15 mouse cellular contexts compared by ENCODE assay signal in the genomic region with DNA sequence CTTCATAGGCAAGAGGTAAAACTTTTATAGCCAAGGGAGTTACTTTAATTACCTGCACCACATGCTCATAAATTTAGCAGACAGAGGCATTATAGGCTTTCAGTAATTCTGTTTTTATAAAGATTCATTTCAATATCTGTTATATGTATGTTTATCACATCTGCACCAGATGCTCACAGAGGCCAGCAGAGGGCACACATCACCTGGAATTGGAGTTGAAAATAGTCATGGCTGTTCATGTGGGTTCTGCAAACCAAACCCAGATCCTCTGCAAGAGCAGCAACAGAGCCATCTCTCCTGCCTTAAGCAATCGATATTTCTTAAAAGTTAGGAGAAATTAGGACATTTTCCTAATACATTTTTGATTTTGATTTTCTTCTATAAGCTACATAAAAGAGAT.
DNase-seq lines count a peak whose midpoint lies in the region.
"Had no signal": no experiment of that assay in that cellular context is flagged by ENCODE, and none has a peak within 500 bp of the region (broad histone marks: within the 10 kb centered on the region; RNA-seq: fewer than 3 reads in every experiment).

No protein-coding gene starts in this region.

- intact Hi-C loops in heart, postnatal 36 days (cut with DNase I), result no loop called here

- DNase-seq in kidney, postnatal 10 days, result peak; percentile 5
- no peak for DNase-seq in kidney, adult 11 months
- DNase-seq in 3T3-L1 (ENCODE audit: low read depth, low spot score), result peak; percentile 5
- peak; percentile 24 for DNase-seq in A20 (ENCODE audit: low read depth, low spot score)
- peak; percentile 5 for DNase-seq in ZHBTc4 (ENCODE audit: low read depth, low spot score)
- no peak for DNase-seq in testis, postnatal 10 days (ENCODE audit: low spot score)
- DNase-seq in heart, postnatal 36 days, result no peak
- DNase-seq: cerebellum, postnatal 14 days; forebrain, postnatal 0 days; heart, adult 11 months; layer of hippocampus, postnatal 36 days; left cerebral cortex, postnatal 4 days; liver, embryonic 13.5 days; right cerebral cortex, adult 18-20 months; thymus, adult 18-20 months had no signal

Comparison
In these comparisons a context has a peak if more than half of its experiments do, and no peak if none do; other contexts are left out.
1. DNase-seq: peak in kidney, postnatal 10 days (single experiment), 3T3-L1 (single experiment), A20 (single experiment) and ZHBTc4 (single experiment); none in kidney, adult 11 months (single experiment), testis, postnatal 10 days (single experiment) and heart, postnatal 36 days (0 of 2).